Mouse (Mus musculus) cortical plate, adult 2 months (tissue): ENCODE measurements at regions not wholly inside any gene's neighbourhood (a gene's known extent, or its start where the extent isn't known, plus 50 kb on each side); places are given as distances from the start of the nearest gene placed in this dataset.
"Not testable (repeated sequence)": the region's sequence is repeated elsewhere in the genome, so short reads cannot be mapped to it uniquely, and the experiment has no call there.

Experiments used
- CTCF ChIP-seq: fragments of 200-500 bp; IDR thresholded peaks from 2 replicates; pipeline ENCODE4 v1.5.1; 2011; ENCODE audit warnings: mild to moderate bottlenecking, control low read depth, low read length; ENCODE audit not compliant: insufficient read depth; ENCODE audit errors: extremely low read depth
- POLR2A ChIP-seq: fragments of 200-500 bp; IDR thresholded peaks from 2 replicates; pipeline ENCODE4 v1.6.1; 2011; ENCODE audit warnings: mild to moderate bottlenecking, low read length, control low read depth; ENCODE audit not compliant: insufficient read depth; ENCODE audit errors: extremely low read depth

- not testable (repeated sequence) for TF ChIP-seq POLR2A, CTCF
These were observed 819.9 kb upstream of the Gm8797 start for GRCm38 (mm10) chr3:4930731-4931130.
